Mouse (Mus musculus): ENCODE results near the gene Cyp2j8.

DNA sequence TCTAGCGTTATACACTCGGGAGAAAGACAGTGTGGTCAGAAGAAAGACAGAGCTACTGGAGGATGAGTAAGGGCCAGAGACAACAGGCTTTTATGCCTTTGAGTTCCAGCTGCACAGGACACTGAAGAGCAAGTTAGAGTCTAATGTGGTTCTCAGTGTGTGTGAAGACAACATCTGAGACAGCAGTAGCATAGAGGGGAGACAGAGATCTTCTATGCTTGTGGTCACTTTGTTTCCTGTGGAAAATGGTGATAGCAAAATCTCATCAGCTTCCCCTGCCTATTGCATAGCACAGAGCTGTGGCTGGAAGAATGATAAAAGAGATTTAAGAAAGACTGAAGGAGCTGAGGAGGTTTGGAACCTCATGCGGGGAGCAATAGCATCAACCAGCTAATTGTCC is 44.4 kb upstream of the Cyp2j8 start:
- TF ChIP-seq CTCF (IDR thresholded peaks at IDR 0.05; ENCODE audit: low read depth) (no peak), EP300 (IDR thresholded peaks at IDR 0.05; ENCODE audit: low read depth) (no peak)
